Mouse (Mus musculus) midbrain, embryonic 12.5 days (tissue): ENCODE results near the gene Tspan3. TPM values are rescaled to one million over a fixed set of nuclear protein-coding genes. Genes with fewer than 3 reads are reported as not detected.

Experiments used
- ATAC-seq: fragments of 200-750 bp; cut with Nextera tagmentation; 2 replicates; pipeline ENCODE4 v1.8.0; 2017; ENCODE audit warnings: low read depth, moderate TSS enrichment, moderate library complexity; ENCODE audit not compliant: low FRiP score
- H3K27ac ChIP-seq: fragments of 300-500 bp; sonication (generic); replicated peaks from 2 replicates; pipeline ENCODE4 v1.5.1; 2016; ENCODE audit warnings: mild to moderate bottlenecking
- H3K27me3 ChIP-seq: fragments of 300-500 bp; sonication (generic); 2 replicates; pipeline ENCODE4 v1.6.1; 2016; ENCODE audit warnings: mild to moderate bottlenecking
- H3K36me3 ChIP-seq: fragments of 300-500 bp; sonication (generic); 2 replicates; pipeline ENCODE4 v1.6.1; 2016
- H3K4me1 ChIP-seq: fragments of 300-500 bp; sonication (generic); 2 replicates; pipeline ENCODE4 v1.6.1; 2016
- H3K4me2 ChIP-seq: fragments of 300-500 bp; sonication (generic); replicated peaks from 2 replicates; pipeline ENCODE4 v1.6.1; 2016; ENCODE audit warnings: mild to moderate bottlenecking, moderate library complexity
- H3K4me3 ChIP-seq: fragments of 300-500 bp; sonication (generic); 2 replicates; pipeline ENCODE4 v1.5.1; 2016; ENCODE audit warnings: mild to moderate bottlenecking
- H3K9ac ChIP-seq: fragments of 300-500 bp; sonication (generic); replicated peaks from 2 replicates; pipeline ENCODE4 v1.6.1; 2016; ENCODE audit warnings: mild to moderate bottlenecking, moderate library complexity
- H3K9me3 ChIP-seq: fragments of 300-500 bp; sonication (generic); 2 replicates; pipeline ENCODE4 v1.6.1; 2016; ENCODE audit warnings: mild to moderate bottlenecking
- WGBS: fragments of 180-500 bp; shearing (Covaris S2); methylation state at CpG from one replicate; pipeline ENCODE4 v1.1.7; 2016; 5-methylcytosine and 5-hydroxymethylcytosine counted together
- polyA plus RNA-seq: library from polyadenylated mRNA; unstranded; fragments of >200 nt; fragmentation: Nextera tagmentation; extraction: Ambion mirVana; gene quantifications from 2 replicates; pipeline ENCODE4 v1.2.1, GENCODE M21; 2016

Tspan3 gene
- polyA plus RNA-seq, 1 experiment from 2014 or later: 534 TPM

DNA sequence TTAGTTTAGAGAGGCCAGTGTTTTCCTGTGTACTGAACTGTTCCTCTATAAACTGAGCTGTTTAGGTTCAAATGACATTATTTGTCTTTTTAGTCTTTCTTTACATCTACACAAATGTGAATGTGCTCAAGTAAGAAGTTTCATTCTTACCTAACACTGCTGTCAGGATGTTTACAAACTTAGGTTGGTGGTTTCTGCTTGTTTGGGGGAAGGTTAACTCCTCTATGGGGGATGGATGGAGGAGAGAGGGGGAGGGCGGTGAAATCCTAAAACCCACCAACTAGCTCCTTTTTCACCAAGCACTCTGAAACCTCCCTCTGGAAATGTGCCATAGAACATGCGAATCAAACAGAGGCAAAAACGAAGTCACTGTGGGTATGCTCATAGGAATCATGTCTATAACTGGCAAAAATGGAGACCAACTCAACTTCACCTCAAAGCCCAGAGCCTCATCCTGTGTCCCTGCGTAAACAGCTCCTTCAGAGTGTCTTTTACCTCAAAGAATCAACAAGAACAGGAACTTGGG is 12.7 kb downstream of the Tspan3 start:
- Histone ChIP-seq H3K4me3 (no peak overlapping the region), H3K4me2 (no peak overlapping the region), H3K27me3 (no peaks in the 10 kb centered on the region), H3K4me1 (peaks cover 5% of the 10 kb centered on the region; the same call in 1 of the 2 replicates), H3K9me3 (no peaks in the 10 kb centered on the region), H3K36me3 (peaks cover 8% of the 10 kb centered on the region; the same call in 1 of the 2 replicates), H3K9ac (no peak overlapping the region), H3K27ac (no peak overlapping the region)
- ATAC-seq: no peak
- 81% methylated on average over 4 of the region's 4 CpGs for WGBS

DNA sequence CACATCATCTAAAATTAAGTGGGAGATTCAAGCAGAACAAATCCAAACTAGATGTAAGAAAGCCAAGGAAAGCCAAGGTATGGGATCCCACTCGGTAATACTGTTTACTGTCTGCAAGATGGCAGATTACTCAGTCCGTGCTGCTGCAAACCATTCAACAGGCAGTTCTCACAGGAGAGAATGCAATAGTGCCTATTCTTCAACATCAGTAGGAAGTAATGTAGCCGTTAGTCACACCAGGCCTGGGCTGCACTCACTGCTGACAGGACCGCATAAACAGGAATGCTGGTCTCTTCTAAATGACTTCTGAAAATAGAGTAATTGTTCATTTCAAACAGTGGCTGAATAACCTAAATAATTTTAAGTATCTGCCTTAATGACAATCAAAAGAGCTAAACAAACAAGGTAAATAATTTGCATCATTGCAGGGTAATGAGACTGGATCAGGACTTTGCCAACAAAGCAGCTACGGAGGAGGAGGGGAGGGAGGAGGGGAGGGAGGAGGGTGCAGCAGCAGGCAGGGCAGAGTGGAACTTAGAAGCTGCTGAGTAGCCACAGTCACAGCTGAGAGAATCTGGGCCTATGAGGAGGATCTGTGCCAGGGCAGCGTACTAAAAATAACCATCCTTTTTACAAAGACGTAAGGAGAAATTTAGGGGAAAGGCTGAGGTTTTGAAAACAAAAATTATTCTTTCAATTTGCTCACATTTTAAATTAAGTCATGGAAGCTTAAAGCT is 13.4 kb downstream of the Tspan3 start:
- H3K4me2 ChIP-seq: no peak overlapping the region
- no peak for ATAC-seq
- H3K27me3 ChIP-seq: no peaks in the 10 kb centered on the region
- no peaks in the 10 kb centered on the region for H3K9me3 ChIP-seq
- 61% methylated on average over 7 of the region's 7 CpGs for WGBS
- peaks cover 14% of the 10 kb centered on the region for H3K36me3 ChIP-seq
- H3K9ac ChIP-seq: no peak overlapping the region
- H3K27ac ChIP-seq: no peak overlapping the region
- no peak overlapping the region for H3K4me3 ChIP-seq
- peaks cover 5% of the 10 kb centered on the region; the same call in 1 of the 2 replicates for H3K4me1 ChIP-seq

DNA sequence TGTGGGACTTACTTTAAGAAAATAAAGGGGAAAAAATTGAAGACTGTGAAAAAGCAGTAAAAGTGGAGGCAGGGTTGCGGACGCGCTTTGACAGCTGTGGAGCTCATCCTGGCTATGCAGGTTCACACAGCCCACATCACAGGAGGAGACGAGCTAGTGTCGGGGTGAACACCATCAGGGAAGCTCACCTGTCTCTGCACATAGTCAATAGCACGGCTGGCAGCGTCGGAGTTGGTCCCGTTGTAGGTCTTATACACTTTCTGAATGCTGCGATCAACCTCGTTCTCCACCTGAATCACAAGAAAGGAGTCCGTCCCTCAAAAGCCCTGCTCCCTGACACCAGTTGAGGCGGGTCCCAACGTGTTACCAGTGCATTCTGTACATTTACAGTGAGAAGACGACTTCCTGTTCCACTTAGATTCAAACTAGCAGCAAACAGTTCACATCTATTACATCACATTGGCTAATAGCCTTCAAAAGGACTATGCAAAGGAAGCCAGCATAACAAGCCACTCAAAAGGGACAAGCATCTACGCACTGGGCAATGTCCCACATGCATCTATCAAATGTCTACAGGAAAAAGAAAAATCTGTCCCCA is 18.9 kb downstream of the Tspan3 start:
- Histone ChIP-seq H3K36me3 (peaks cover 64% of the 10 kb centered on the region), H3K4me1 (no peaks in the 10 kb centered on the region), H3K4me3 (no peak overlapping the region), H3K27me3 (no peaks in the 10 kb centered on the region), H3K4me2 (no peak overlapping the region), H3K9ac (no peak overlapping the region), H3K9me3 (no peaks in the 10 kb centered on the region), H3K27ac (no peak overlapping the region)
- no peak for ATAC-seq
- WGBS: 93% methylated on average over 16 of the region's 16 CpGs

DNA sequence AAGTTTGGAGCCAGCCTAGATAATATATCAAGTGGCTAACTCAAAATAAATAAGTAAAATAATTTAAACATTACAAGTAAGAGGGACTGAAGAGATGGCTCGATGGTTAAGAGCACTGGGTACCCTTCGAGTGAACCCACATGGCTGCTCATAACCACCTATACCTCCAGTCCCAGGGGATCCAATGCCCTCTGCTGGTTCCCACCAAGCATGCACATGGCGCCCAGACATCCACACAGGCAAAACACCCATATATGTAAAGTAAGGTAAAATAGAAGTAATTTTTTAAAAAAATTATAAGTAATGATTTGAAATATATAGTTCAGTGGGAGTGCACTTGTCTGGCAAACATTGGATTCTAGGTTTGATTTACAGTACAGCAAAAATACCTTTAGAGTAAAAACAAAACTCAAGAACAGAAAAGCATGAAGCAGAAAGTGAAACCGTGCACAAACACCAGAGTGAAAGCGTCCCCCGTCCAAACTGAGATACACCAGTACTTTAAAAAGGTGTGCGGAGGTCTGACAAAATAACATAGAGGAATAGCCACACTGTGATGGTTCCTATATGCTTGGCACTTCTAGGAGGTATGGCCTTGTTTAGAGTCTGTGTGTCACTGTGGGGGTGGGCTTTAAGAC is 20.8 kb downstream of the Tspan3 start:
- no peak overlapping the region for H3K4me3 ChIP-seq
- H3K4me2 ChIP-seq: no peak overlapping the region
- H3K4me1 ChIP-seq: no peaks in the 10 kb centered on the region
- no peaks in the 10 kb centered on the region for H3K9me3 ChIP-seq
- H3K27me3 ChIP-seq: no peaks in the 10 kb centered on the region
- H3K36me3 ChIP-seq: peaks cover 72% of the 10 kb centered on the region
- no peak overlapping the region for H3K9ac ChIP-seq
- H3K27ac ChIP-seq: no peak overlapping the region
- WGBS: 95% methylated on average over 7 of the region's 7 CpGs
- ATAC-seq: no peak

DNA sequence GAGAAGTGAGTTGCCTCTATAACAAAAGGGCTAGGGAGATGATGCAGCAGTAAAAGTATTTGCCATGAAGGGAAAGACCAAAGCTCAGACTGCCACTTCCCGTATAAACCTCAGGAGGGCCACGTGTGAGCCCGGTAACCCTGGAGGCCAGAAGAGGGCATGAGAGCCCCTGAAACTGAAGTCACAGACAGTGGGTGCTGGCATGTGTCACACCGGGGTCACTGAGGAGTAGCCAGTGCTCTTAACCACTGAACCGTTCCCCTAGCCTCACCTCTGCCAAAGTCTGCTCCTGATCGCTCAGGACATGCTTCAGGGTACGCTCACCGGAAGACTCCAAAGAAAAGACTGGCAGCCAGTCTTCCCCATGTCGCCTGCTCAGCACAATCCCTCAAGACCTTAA is 23.5 kb downstream of the Tspan3 start:
- H3K27ac ChIP-seq: no peak overlapping the region
- H3K4me1 ChIP-seq: no peaks in the 10 kb centered on the region
- H3K4me2 ChIP-seq: no peak overlapping the region
- H3K36me3 ChIP-seq: peaks cover 80% of the 10 kb centered on the region
- WGBS: 90% methylated on average over 9 of the region's 9 CpGs
- H3K27me3 ChIP-seq: no peaks in the 10 kb centered on the region
- no peak overlapping the region for H3K9ac ChIP-seq
- ATAC-seq: no peak
- H3K4me3 ChIP-seq: no peak overlapping the region
- H3K9me3 ChIP-seq: no peaks in the 10 kb centered on the region

DNA sequence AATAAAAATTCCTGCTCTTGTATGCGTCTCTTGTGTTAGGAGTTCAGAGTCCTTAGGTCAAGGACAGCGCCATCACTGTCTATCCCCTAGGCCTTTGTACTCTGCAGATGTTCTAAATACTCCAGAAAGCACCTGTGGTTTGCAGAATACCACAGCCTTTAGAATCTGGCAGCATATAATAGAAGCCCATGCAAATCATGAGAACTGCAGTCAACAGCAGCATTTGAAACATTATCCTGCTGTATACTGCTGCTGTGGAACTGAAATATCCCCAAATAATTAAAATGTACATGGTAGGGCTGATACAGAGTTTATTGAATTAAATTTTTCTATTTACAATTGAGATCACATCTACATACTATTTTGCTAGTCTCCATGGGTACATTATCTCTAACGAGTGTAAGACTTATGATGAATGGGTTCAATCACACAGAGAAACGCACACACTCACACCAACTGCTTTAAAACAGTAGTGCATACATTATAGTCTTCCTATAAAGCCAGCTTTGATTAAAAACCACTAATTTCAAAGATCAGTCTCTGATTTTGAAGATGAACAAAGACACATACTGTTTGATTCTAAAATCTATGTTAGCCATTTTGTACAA is 29.6 kb downstream of the Tspan3 start:
- Histone ChIP-seq H3K4me3 (no peak overlapping the region), H3K9me3 (no peaks in the 10 kb centered on the region), H3K36me3 (peaks cover 85% of the 10 kb centered on the region), H3K4me2 (no peak overlapping the region), H3K9ac (no peak overlapping the region), H3K27me3 (no peaks in the 10 kb centered on the region), H3K4me1 (no peaks in the 10 kb centered on the region; the same call in 1 of the 2 replicates), H3K27ac (no peak overlapping the region)
- WGBS: 90% methylated on average over 4 of the region's 4 CpGs
- no peak for ATAC-seq

DNA sequence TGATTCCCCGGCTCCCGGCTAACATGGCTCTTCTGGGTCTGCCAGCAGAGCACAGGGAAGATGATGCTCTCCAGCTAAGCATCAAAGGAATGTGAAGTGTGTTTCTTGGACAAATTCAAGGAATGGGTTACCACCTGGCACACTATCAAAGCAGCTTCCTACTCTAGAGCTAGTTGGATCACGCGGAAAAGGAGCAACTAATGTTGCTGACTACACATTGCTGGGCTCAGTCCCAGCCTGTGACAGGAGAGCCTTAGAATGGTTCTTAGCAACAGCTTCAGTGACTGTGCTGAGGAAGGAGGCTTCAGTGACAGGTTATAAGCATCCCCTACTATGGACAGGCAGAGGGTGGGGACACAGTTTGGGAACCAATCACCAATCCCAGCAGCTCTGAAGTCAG is 30.7 kb downstream of the Tspan3 start:
- Histone ChIP-seq H3K4me1 (no peaks in the 10 kb centered on the region; the same call in 1 of the 2 replicates), H3K9me3 (no peaks in the 10 kb centered on the region), H3K36me3 (peaks cover 87% of the 10 kb centered on the region), H3K4me2 (no peak overlapping the region), H3K27me3 (no peaks in the 10 kb centered on the region), H3K9ac (no peak overlapping the region), H3K27ac (no peak overlapping the region), H3K4me3 (no peak overlapping the region)
- 95% methylated on average over 4 of the region's 4 CpGs for WGBS
- ATAC-seq: no peak

DNA sequence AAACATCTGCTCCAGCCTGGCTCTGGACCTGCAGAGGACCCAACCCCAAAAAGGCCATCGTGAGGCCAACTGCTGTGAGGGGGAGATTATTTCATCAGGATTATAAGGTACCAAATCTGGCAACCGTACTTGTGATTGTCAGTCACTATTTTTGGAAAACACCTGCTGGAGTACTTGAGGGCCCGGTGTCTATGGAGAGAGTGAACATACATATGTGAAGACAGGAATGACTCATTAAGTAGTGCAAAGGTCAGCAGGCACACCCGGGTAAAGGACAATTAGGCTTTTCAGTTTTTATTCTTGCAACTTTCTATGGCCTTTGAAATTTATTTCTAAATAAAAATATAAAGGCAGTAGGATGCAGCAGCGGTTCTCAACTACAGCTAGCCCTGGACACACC is 31.3 kb downstream of the Tspan3 start:
- no peak for ATAC-seq
- WGBS: 90% methylated on average over 5 of the region's 5 CpGs
- no peak overlapping the region for H3K9ac ChIP-seq
- no peak overlapping the region for H3K4me2 ChIP-seq
- H3K27me3 ChIP-seq: no peaks in the 10 kb centered on the region
- H3K9me3 ChIP-seq: no peaks in the 10 kb centered on the region
- H3K36me3 ChIP-seq: peaks cover 90% of the 10 kb centered on the region
- no peaks in the 10 kb centered on the region; the same call in 1 of the 2 replicates for H3K4me1 ChIP-seq
- no peak overlapping the region for H3K27ac ChIP-seq
- no peak overlapping the region for H3K4me3 ChIP-seq

DNA sequence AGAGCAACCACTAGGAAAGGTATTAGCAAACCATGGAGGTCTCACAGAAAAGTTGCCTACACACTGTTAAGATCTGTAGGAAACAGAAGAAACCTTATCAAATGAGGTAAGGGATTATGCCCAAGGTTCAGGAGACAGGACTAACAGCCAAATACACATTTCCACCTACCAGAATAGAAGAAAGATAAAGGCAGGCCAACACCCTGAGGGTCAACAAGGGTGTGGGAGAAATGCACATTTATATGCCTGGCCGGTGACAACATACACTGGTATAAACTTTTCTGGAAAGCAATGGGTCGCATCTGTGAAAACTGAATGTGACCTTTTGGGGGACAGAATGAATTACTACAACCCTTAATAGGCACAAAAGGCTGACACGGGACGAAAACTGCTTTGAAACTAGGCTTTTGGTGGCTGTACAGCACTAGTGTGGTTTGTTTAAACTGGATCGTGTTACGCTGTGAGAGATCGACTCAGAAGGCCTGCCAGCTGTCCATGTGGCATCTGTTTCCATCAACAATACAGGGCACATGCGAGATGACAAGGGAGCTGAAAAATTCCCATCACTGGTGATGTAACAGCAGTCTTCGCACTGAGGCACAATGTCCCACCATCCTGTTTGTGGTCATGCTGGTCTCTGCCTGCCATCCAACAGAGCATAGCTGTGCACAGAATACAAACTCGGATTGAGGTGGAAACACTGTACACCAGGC is 33.3 kb downstream of the Tspan3 start:
- Histone ChIP-seq H3K9me3 (no peaks in the 10 kb centered on the region), H3K27ac (no peak overlapping the region), H3K9ac (no peak overlapping the region), H3K27me3 (no peaks in the 10 kb centered on the region), H3K4me1 (no peaks in the 10 kb centered on the region; the same call in 1 of the 2 replicates), H3K4me3 (no peak overlapping the region), H3K36me3 (peaks cover 95% of the 10 kb centered on the region), H3K4me2 (no peak overlapping the region)
- 87% methylated on average over 10 of the region's 10 CpGs for WGBS
- ATAC-seq: no peak

DNA sequence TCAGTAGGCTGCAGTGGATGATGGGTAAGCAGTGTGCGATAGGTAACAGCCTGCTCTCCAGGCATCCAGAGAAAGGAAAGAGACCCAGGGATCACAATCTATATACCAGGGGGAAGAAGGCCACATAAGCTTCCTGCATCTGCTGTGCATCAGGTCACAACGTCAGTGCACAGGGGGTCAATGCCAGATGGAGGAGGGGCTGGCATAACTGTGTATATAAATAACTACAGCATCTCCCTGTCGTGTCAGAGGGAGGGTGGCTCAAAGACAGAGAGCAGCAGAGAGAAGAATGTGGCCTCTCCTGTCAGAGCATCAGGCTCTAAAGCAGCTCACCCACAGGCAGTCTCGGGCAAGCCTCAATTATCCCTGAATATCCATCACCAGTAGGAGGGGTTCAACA is 34.7 kb downstream of the Tspan3 start:
- Histone ChIP-seq H3K9ac (no peak overlapping the region), H3K27ac (no peak overlapping the region), H3K27me3 (no peaks in the 10 kb centered on the region), H3K9me3 (no peaks in the 10 kb centered on the region), H3K36me3 (peaks cover 80% of the 10 kb centered on the region), H3K4me2 (no peak overlapping the region), H3K4me1 (no peaks in the 10 kb centered on the region; the same call in 1 of the 2 replicates), H3K4me3 (no peak overlapping the region)
- WGBS: 72% methylated on average over 4 of the region's 4 CpGs
- ATAC-seq: no peak

DNA sequence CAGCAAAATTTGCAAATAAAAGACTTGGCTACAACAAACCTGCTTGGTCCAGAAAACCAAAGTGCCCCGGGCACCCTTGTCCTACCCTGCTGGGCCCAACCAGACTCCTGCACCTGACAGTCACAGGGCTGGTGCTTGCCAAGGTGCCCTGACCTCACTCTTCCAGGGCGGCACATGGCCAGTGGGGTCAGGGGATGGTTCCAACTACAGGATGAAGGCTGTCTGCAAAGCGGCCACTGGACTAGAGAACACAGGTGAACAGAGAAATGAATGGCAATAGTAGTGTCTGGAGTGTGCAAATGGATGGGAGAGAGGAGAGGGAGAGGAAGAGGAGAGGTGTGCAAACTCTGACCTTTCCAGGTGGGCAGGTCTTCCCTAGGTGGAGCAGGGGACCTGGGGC is 35.3 kb downstream of the Tspan3 start:
- Histone ChIP-seq H3K4me3 (no peak overlapping the region), H3K36me3 (peaks cover 75% of the 10 kb centered on the region), H3K4me2 (no peak overlapping the region), H3K9me3 (no peaks in the 10 kb centered on the region), H3K9ac (no peak overlapping the region), H3K4me1 (0 out of 2 replicates have a peak, but pooled peaks cover 4% of the 10 kb centered on the region), H3K27ac (no peak overlapping the region), H3K27me3 (no peaks in the 10 kb centered on the region)
- ATAC-seq: no peak
- WGBS: 92% methylated on average over 3 of the region's 3 CpGs
